Mouse (Mus musculus) thymus, postnatal 4 days (tissue): Measurements from ENCODE around the gene Map6d1.

Source experiments
- DNase-seq: peaks from one replicate; pipeline ENCODE4 v3.0.0; 2021

Gene Map6d1

DNA sequence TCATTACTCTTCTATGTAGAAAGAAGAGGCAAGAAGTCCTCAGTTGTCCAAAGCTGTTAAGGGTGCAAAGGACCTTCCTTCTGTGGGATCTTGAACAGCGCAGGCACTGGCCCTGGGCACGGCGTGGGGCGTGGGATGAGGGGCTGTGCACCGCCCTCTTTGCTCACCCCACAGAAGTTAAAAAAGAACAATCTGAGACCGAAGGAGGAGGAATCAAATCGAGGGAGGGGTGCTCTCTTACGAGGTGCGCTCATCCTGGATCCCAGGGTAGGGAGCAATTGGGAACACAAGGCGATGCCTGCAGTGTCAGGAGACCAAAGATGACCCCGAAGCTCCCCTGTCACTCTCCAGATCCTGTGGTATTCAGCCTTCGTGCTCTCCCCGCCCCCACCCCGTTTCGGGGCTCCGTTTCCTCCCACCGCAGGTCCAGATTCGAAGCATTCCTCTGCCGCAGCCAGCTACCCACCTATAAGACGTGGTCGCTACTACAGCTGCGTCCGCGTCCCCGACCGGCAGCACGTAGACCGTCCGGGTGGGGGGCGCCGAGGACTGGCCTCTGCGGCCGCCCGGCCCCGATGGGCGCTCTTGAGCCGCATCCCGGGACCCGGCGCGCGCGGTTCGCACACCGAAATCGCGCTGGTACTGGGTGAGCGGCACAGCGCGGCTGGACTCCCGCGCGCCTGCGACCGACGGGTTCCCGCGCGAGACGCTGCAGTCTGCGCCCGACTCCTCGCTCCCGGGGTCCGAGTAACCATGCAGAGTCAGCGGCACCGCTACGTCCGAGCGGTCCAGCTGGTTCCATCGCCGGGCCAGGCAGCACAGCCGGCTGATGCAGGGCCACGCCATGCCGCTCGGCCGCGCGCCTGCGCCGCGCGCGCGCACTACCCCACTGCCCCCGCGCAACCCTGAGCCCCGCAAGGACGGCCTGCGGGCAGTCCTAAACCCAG lies at the start of gene Map6d1:
TSS of gene Map6d1 (minus strand) at position 891 of the 947 bp plus-strand sequence.
- DNase-seq = peak; percentile 51

DNA sequence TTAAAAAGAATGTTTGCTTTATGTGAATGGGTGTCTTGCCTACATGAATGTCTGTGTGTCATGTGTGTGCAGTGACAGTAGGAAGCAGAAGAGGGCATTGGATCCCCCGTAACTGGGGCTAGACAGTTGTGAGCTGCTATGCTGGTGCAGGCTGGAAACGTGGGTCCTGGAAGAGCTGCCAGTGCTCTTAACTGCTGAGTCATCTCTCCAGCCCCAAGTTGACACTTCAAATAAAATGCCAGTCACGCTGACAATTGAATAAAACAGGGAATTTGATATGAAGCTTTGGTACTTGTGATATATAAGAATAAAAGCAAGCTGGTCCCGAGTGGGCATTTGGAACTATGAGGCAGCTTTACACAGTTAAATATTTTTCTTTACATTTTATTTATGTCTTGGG lies 39.1 kb upstream of the Map6d1 start:
- DNase-seq = no peak

DNA sequence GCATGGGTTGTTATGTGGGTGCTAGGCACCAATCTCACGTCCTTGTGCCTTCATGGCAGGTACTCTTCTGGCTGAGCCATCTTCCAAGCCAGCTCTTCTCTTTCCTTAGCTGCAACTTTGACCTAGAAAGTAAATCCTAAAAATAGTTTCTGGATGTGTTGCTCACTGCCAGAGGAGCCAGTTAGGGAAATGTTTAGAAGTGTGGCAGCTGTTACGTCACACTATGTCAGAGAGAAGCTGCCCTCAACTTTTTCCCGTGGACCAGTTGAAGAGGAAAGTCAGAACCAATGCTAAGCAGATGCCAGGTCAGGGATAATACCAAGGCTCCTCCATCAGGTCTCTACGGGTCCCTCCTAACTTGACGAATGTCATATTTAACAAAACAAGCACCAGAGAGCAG lies 38.2 kb upstream of the Map6d1 start:
- DNase-seq = no peak

DNA sequence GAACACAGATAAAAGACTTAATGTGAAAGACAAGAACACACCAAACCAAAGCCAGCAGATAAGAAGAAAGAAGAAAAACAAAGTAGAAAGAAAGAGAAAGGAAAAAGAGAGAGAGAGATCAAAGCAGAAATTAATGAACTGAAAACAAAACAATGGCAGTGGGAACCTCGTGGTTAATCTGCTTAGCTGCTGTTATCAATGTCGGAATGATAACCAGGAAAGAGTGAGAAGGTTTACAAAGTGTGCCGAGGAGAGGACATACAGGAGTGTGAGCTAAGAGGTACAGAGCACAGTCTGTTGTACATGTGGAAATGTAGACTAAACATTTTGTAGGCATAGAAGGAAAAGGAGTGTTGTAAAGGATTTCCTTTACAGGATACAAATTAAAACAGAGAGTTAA lies 31.8 kb upstream of the Map6d1 start:
- no peak for DNase-seq

DNA sequence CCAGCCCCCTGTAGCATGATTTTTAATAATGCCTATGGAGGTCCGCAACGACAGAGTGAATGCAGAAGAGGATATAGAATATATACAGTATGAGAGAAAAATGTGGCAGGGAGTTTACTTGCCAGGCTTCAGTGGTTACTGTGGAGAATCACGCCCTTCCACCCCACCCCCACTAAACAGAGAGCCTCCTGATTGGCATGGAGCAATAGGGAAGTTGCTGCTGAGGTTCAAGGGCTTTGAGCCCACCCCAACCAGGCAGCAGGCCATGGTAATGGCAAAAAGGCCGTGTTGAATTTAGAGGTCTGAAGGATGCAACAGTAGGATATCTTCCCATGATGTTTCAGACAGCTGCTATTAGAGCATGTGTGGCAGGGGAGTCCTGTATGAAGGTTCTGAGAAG lies 30.2 kb upstream of the Map6d1 start:
- no peak for DNase-seq

DNA sequence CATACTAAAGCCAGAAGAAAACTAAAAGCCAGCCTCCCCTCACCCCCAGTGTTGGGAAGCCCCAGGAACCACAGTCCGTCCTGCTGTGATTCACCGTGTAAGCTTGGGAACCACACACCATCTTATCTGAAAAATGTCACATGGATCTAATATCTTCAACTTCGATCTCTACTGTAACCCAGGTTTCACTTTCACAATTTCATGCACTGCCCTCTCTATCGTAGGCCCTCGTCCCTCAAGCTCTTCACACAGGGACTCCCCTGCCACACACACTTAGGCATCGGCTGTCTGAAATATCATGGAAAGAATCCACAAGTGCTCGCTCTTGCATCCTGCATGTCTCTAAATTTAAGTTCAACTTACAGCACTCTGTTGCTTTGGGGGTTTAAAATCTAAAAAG lies 23.9 kb upstream of the Map6d1 start:
- DNase-seq = no peak

DNA sequence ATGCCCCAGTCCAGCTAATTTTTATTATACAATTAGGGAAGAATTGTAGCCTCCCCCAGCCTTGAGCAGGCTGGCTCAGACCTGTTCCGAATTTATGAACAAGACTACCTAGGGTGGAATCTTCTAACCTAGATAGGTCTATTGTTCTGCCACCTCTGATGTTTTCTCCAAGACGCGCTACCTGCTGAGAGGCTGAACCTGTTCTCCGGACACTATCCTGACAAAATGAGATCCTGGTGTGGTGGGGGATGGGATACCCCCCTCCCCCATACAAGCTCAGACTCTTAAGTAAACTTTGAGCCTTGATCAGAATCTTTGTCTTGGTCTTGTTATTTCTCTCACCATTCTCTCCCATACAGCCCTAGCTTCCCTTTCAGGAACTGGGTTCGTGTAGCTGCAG lies 16.8 kb upstream of the Map6d1 start:
- no peak for DNase-seq

DNA sequence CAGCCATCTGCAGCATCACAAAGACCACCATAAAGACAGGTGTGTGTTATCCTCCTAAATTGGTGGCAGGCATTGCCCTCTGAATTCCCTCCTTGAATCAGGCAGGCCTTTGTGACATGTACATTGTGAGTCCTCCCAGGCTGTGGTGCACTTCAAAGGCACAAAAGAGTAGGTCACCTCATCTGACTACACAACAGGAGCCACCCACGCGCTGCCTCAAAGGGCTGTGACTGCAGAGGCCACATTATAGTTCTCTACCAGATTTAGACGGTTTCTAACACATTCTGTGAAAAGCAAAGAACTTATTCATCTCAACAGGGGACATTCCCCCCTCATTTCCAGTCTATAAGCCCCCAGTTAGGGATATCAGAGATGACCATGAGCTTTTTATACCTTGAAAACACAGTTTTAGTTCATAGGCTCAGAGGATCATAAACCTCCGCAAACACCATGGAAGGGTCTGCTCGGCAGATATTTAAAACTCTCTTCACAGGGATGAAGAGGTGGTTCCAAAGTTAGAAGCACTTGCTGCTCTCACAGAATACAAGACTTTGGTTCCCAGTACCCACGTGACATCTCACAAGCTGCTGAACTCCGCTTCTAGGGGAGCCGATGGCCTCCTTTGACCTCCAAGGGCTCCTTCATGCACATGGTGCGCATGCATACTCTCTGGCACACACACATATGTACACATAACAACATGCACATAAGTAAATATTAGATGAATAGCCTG lies 7.5 kb upstream of the Map6d1 start:
- DNase-seq = no peak

DNA sequence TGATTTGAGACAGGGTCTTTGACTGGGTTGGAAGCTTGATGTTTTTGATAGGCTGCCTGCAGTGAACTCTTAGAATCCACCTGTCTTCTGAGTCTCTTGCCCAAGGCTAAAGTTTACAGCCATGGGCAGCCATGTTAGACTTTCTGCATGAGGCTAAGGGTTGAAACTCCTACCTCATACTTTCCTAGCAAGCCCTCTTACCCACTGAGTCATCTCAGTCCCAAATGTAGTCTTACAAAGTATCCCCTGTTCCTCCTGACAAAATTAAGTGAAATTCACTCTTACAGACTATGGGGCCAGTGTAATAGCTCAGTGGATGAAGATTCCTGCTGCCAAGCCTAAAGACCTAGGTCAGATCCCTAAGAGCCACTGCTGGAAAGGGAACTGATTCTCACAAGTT lies 5.9 kb upstream of the Map6d1 start:
- no peak for DNase-seq

DNA sequence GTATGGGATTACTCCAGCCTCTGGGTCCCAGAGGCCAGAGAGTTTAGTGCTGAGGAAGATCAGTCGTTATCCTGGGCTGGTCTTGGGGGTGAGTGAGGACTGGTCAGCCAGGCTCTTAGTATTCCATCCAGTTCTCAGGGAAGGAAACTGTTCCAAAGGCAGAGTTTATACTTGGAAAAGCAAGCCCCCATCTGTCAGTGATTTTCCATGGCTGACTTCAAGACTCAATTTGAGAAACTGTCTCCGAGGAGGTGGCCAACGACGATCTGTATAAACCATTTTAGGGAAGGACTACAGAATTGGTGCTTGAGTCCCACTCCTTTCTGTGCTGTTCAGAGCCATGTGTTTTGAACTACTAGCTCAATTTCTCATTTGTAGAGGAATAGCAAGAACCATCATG lies 2.5 kb downstream of the Map6d1 start:
- no peak for DNase-seq

DNA sequence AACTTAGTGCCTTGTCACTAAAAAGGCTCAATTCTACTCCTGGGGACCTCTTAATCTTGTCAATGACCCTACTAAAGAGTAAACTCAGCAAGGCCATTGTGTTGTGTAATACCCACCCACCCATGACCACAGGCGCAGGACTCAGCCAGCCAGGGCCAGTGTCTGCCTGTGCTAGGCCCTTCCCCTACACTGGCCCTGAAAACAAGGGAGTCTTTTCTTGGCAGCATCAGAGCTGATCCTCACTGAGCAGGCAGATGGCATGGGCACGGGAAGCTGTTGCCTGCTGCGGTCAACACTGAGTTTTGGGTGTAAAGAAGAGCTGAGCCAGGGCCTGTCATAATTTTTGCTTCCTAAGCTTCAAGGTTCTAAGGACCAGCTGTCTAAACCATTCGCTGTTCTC lies 3.7 kb downstream of the Map6d1 start:
- no peak for DNase-seq

DNA sequence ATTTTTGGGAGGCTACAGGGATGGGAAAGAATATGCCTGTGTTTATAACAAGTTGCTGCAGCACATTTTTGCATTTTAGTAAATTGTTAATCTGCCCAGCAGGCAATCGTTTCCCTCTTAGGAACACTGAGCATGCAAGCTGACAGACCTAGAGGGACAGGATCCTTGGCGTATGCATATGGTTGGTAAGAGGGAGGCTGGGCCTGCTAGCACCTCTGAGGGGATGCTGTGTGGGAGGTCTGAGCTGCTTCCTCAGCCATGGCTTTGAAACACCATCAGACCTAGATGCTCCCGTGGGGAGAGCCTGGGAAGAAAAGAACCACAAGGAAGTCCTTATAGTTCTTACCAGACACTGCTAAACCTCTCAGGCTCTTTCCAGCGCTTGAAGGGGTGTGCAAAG lies 6.8 kb downstream of the Map6d1 start:
- DNase-seq = no peak

DNA sequence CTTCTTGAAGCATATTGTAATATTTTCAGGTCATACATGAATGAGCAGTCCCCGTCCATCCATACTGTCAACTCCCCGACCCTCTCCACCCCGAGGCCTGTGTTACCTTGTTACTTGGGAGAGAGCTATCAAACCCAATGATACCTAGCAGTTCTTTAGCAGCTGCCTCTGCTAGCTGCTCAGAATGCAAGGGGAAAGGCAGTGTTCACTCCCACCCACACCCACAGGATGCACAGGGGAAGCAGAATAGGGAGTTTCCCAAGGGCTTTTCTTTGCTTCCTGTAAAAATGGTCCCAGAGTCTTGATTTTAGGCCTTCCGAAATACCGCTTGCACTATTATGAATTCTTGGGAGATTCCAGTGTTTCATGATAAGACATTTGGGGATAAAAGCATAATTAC lies 13.0 kb downstream of the Map6d1 start:
- no peak for DNase-seq

DNA sequence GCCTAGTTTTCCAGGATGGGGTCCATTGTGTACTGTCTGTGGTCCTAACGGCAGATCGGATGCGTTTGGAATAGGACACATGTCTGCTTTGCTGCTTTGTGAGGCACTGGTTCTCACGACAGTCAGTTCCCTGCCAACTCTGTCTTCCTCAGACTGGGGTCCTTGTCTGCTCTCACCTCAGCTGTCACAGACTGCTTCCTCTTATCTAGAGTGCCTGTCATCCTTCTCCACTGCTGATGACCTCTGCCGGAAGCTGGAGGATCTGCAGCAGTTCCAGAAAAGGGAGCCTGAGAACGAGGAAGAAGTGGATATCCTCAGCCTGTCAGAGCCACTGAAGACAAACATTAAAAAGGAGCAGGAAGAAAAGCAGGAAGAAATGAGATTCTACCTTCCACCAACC lies 13.7 kb downstream of the Map6d1 start:
- DNase-seq = peak; percentile 4

DNA sequence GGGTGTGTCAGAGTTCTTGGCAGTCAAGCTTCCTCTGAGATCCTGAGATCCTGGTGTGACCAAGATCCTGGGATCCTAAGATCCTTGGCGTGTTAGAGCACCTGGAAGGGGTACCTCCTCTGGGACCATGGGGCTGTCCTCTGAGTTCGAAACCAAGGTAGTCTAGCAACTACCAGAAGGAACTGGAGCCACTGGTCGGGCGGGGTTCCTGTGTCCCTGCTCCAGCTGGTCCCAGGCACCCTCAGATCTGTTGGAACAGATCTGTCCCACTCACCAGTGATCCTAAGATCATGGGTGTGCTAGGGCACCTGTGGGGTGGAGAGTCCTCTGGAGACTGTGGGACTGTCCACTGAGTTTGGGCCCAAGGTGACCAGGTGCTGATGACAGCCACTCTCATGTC lies 14.5 kb downstream of the Map6d1 start:
- peak; percentile 0 for DNase-seq

DNA sequence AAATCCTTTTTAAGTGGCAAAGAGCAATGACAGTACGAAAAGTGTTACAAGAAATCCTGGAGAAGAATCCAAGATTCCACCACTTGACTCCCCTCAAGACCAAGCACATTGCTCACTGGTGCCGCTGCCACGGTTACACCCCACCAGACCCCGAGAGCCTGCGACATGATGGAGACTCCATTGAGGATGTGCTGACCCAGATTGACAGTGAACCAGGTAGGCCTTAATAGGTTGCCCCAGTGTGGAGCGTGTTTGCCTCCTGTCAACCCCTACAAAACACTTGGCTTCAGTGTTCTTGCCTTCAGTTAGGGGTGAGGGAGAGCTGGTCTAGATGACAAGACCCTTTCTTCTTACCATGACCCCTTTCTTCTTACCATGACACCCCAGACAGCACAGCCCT lies 18.4 kb downstream of the Map6d1 start:
- DNase-seq = no peak

DNA sequence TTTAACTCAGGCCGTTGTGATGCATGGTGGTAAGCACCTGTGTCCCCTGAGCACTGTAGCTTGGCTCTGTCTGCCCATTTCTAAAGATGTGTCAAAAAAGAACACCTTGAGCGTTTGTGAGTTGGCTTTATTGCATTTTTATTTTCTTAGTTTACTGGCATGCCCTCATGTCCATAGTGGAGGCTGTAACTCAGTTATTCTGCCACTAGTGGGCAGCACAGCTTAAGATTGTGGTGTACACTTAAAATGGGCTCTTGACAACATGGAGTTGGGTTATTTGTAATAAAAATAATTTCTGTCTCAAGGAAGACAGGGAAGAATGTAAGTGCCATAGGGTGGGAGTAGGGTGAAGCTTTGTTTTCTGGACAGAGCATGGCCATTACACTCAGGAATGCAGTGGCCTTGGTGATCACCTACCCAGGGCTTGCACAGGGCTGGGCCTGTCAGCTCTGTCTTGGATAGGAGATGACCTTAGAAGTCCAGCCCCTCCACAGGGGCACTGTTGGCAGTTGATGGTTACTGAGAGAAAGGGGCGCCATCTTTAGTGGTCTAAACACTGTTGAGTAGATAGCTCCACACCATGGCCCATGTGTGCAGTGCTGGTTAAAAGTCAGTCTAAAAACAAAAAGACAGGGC lies 27.4 kb downstream of the Map6d1 start:
- peak; percentile 65 for DNase-seq

DNA sequence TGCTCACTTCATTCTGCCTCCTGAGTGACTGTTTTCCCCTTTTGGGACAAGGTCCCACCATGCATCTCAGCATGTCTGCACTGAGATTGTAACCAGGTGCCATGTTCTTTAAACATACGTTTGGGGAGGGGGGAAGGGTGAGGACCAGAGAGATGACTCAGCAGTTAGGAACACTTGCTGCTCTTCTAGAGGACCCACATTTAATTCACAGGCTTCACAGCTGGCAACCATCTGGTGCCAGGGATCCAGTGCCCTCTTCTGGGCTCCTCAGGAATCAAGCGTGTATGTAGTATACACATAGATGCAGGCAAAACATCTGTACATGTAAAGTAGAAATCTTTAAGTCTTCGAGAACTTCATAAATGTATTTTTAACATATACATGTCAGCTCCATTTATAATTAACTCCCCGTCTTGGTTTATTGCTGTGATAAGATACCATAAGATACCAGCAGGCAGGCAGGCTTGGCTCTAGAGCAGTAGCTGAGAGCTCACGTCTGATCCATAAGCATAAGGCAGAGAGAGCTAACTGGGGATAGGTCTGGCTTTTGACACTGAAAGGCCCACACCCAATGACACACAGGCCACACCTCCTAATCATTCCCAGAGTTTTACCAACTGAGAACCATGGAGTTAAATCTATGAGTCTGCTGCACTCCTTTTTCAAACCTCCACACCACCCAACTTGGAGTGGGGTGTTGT lies 41.5 kb downstream of the Map6d1 start:
- peak; percentile 26 for DNase-seq

DNA sequence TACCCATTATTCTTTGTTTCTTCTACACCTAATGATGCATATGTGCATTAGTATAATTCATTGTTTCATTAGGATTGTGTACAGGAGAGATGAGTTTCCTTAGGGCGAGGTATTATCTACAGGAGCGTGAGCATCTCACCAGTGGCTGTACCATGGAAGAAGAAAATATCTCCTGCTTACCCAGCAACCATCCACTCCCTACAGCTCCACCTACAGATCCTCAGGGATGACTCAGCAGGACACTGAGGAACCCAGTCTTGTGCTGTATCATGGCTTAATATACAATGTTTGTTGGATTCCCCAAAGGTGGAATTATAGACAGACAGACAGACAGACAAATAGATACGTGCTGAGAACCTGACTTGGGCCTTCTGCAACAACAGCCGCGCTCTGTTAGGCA lies 44.2 kb downstream of the Map6d1 start:
- DNase-seq = no peak

DNA sequence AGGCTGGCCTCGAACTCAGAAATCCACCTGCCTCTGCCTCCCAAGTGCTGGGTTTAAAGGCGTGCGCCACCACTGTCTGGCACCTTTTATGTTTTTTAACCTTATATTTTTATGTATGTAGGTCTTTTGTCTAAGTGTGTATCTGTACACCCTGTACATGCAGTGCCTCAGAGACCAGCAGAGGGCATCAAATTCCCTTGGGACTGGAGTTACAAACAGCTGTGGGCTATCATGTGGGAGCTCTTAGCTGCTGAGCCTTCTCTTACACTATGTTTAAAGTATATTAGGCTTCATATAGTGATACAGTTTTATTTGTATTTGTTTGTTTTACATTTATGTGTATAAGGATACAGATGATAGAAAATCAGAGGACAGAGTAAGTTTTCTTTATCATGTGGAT lies 45.6 kb downstream of the Map6d1 start:
- DNase-seq = peak; percentile 41

DNA sequence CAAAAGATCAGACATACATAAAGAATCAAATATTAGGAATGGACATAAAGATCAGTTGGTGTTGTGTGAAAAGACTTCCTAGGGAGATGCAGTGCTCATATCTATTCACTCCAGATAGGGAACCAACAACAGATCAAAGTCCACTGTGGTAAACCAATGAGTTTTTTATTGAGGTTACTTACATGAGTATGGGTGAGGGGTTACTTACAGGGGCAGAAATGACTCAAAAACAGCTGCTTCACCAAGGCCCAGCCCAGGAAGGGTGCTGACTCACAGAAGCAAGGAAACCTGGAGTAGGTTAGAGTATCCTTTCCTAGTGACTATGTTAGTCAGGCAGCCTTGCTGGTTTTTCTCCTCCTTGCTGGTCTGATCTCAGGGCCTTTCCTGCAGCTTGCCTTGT lies 49.1 kb downstream of the Map6d1 start:
- DNase-seq = no peak

DNA sequence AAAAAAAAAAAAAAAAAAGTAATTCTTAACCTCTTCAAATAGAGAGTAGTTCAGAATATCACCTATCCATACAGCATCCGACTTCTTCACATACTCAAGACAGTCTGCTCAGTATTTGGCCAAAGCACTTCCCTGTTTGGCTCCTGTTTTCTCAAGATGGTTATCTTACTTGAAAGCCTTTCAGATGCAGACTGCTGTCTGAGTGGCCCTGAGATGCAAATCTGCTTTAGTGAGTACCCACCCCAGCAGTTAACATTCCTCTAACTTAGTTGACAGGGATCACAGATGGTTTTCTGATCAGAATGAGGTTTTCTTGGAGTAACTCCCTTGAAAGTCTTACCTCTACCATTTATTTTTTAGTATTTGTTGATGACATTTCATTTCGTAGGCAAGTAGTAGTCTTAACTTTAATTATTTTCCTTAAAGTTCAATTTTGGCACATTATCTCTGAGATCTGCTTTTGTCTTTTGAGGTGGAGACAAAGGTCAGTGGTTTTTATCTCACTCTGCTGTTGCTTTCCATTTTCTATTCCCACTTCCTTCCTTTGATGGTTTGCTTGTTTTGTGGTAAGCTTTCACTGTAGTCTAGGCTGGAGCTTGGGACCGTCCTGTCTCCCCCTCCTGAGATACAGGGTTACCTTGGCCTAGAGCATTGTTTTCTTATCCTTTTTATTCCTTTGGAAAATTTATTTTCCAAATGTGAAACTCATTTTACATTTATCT lies 49.8 kb downstream of the Map6d1 start:
- DNase-seq = no peak
